Mouse (Mus musculus) intestine, embryonic 16.5 days (tissue): ENCODE results near the gene Per1. TPM values are rescaled to one million over a fixed set of nuclear protein-coding genes. Genes with fewer than 3 reads are reported as not detected.

Experiments used
- ATAC-seq: fragments of 200-750 bp; cut with Nextera tagmentation; 2 replicates; pipeline ENCODE4 v1.8.0; 2017; ENCODE audit warnings: moderate TSS enrichment, moderate library complexity
- H3K27ac ChIP-seq: fragments of 300-500 bp; sonication (generic); 2 replicates; pipeline ENCODE4 v1.5.1; 2014; ENCODE audit warnings: mild to moderate bottlenecking, low read length
- H3K27me3 ChIP-seq: fragments of 300-500 bp; sonication (generic); replicated peaks from 2 replicates; pipeline ENCODE4 v1.6.1; 2014; ENCODE audit warnings: low read length, control low read depth, mixed read lengths; ENCODE audit not compliant: control insufficient read depth, insufficient read depth
- H3K36me3 ChIP-seq: fragments of 300-500 bp; sonication (generic); 2 replicates; pipeline ENCODE4 v1.6.1; 2014; ENCODE audit warnings: low read length, control low read depth; ENCODE audit not compliant: control insufficient read depth, insufficient read depth
- H3K4me1 ChIP-seq: fragments of 300-500 bp; sonication (generic); 2 replicates; pipeline ENCODE4 v1.6.1; 2014; ENCODE audit warnings: low read length, control low read depth, mixed read lengths; ENCODE audit not compliant: control insufficient read depth, insufficient read depth
- H3K4me2 ChIP-seq: fragments of 300-500 bp; sonication (generic); 2 replicates; pipeline ENCODE4 v1.6.1; 2014; ENCODE audit warnings: low read depth, low read length, control low read depth
- H3K4me3 ChIP-seq: fragments of 300-500 bp; sonication (generic); 2 replicates; pipeline ENCODE4 v1.5.1; 2014; ENCODE audit warnings: mild to moderate bottlenecking, low read length
- H3K9ac ChIP-seq: fragments of 300-500 bp; sonication (generic); 2 replicates; pipeline ENCODE4 v1.6.1; 2014; ENCODE audit warnings: low read depth, low read length
- H3K9me3 ChIP-seq: fragments of 300-500 bp; sonication (generic); 2 replicates; pipeline ENCODE4 v1.6.1; 2016; ENCODE audit warnings: low read length, control low read depth; ENCODE audit not compliant: control insufficient read depth
- WGBS: fragments of 180-500 bp; shearing (Covaris S2); extraction: QIAGEN DNeasy Blood & Tissue Kit; methylation state at CpG from one replicate; pipeline ENCODE4 v1.1.7; 2014; 5-methylcytosine and 5-hydroxymethylcytosine counted together
- polyA plus RNA-seq: library from polyadenylated mRNA; unstranded; fragments of >200 nt; fragmentation: Nextera tagmentation; extraction: Ambion mirVana; gene quantifications from 2 replicates; pipeline ENCODE4 v1.2.1, GENCODE M21; 2015

Gene Per1
- polyA plus RNA-seq, 1 experiment from 2014 or later, result 13.6 TPM

DNA sequence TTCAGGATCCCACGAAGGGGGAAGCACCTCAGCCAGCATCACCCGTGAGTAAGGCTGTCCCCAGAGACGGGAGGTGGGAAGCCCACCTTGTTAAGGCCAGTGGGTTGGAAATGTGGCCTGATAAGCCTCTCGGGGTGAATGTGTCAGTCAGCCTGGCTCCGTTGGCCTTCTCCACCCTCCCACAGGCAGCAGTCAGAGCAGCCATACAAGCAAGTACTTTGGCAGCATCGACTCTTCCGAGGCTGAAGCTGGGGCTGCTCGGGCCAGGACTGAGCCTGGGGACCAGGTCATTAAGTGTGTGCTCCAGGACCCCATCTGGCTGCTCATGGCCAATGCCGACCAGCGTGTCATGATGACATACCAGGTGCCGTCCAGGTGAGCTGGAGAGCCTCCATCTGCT lies 12.7 kb downstream of the Per1 start:
- no peak for ATAC-seq
- H3K4me1 ChIP-seq, result peaks cover 8% of the 10 kb centered on the region
- peaks cover 53% of the 10 kb centered on the region for H3K36me3 ChIP-seq
- H3K9me3 ChIP-seq, result no peaks in the 10 kb centered on the region
- H3K4me3 ChIP-seq, result no peak overlapping the region
- H3K4me2 ChIP-seq, result no peak overlapping the region
- no peak overlapping the region for H3K9ac ChIP-seq
- no peaks in the 10 kb centered on the region for H3K27me3 ChIP-seq
- H3K27ac ChIP-seq, result no peak overlapping the region
- WGBS, result 89% methylated on average over 11 of the region's 11 CpGs

DNA sequence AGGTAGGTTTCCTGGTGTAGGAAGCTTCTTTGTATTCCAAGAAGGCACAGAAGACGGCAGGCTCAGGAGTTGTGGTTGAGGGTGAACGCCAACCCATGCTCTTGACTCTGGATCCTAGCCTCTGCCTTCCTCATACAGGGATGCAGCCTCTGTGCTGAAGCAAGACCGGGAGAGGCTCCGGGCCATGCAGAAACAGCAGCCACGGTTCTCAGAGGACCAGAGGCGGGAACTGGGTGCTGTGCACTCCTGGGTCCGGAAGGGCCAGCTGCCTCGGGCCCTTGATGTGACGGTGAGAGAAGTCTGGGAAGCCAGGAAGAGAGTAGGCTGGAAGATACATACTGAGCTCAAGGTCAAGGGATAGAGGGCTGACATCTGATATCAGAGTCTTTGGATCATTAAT lies 13.2 kb downstream of the Per1 start:
- peaks cover 8% of the 10 kb centered on the region for H3K4me1 ChIP-seq
- H3K9ac ChIP-seq, result no peak overlapping the region
- H3K36me3 ChIP-seq, result peaks cover 48% of the 10 kb centered on the region
- no peak for ATAC-seq
- no peaks in the 10 kb centered on the region for H3K9me3 ChIP-seq
- H3K4me3 ChIP-seq, result no peak overlapping the region
- H3K4me2 ChIP-seq, result no peak overlapping the region
- H3K27ac ChIP-seq, result no peak overlapping the region
- no peaks in the 10 kb centered on the region for H3K27me3 ChIP-seq
- WGBS, result 91% methylated on average over 9 of the region's 9 CpGs

DNA sequence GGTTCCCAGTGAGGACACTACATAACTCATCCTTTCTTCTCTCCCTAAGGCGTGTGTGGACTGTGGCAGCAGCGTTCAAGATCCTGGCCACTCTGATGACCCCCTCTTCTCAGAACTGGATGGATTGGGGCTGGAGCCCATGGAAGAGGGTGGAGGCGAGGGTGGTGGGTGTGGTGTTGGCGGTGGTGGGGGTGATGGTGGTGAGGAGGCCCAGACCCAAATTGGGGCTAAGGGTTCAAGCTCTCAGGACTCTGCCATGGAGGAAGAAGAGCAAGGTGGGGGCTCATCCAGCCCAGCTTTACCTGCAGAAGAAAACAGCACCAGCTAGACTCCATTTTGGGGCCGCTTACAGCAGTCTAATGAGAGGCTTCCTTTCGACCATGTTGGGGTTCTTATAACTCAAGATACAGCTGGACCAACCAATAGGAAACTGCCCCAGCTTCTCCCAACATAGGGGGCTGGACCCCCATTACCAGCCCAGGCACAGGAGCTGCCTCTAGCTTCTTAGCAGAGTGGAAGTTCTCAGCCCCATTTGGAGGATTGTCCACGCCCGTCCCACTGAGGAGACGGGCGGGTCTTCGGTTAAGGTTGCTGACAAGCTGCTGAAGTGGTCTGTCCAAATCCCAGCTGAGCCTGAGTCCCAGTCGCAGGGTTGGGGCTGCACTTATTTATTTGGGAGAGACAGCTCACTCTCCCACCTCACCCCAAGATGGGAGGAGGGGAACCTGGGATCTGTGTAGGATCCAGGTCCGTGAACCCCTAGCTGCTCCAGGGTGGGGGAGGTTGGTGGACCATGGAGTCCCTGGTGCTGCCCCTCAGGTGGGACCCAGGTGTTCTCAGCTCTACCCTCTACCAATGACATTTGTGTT lies 14.2 kb downstream of the Per1 start:
- peaks cover 39% of the 10 kb centered on the region for H3K36me3 ChIP-seq

DNA sequence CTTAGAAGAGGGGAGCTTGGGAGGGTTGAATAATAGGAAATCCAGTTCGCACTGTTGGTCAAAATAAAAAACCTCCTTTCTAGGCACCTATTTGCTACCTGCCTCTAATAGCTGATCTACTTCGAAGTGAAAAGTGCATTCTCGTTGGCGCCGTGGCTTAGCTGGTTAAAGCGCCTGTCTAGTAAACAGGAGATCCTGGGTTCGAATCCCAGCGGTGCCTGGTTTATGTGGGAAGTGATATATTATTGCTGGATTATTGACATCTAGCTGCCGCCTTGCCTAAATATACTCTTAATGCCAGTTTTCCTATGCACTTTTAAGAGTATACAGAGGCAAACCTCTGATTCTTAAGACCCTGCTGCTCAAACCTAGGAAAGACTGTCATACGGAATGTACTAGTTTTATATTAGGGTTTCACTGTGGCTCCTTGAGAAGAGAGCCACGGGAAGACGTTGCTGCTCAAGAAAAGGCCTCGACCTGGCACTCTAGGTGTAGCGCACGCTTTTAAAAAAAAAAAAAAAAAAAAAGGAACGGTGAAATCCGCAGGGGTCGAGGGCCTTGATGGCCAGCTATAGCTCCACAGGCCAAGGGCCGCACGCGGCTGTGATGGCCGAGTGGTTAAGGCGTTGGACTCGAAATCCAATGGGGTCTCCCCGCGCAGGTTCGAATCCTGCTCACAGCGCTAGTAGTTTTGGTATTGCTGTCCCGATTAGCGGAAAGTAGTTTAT lies 15.5 kb downstream of the Per1 start:
- Histone ChIP-seq H3K36me3 (peaks cover 27% of the 10 kb centered on the region), H3K9ac (peak overlapping the region; percentile 52; the same call in 1 of the 2 replicates), H3K9me3 (no peaks in the 10 kb centered on the region), H3K4me2 (peak overlapping the region; percentile 70), H3K27ac (0 out of 2 replicates have a peak overlapping the region, but pooled peaks have one; percentile 46), H3K27me3 (no peaks in the 10 kb centered on the region), H3K4me3 (peak overlapping the region; percentile 55), H3K4me1 (peaks cover 8% of the 10 kb centered on the region)
- peak; percentile 74 for ATAC-seq
- 2% methylated on average over 30 of the region's 30 CpGs for WGBS

More for the DNA sequence above, 14.2 kb downstream of the Per1 start:
- Histone ChIP-seq H3K27ac (no peak overlapping the region), H3K27me3 (no peaks in the 10 kb centered on the region), H3K9me3 (no peaks in the 10 kb centered on the region), H3K4me3 (no peak overlapping the region), H3K4me1 (peaks cover 8% of the 10 kb centered on the region), H3K9ac (peak overlapping the region; percentile 7; the same call in 1 of the 2 replicates), H3K4me2 (no peak overlapping the region)
- WGBS, result 86% methylated on average over 13 of the region's 13 CpGs
- no peak for ATAC-seq

DNA sequence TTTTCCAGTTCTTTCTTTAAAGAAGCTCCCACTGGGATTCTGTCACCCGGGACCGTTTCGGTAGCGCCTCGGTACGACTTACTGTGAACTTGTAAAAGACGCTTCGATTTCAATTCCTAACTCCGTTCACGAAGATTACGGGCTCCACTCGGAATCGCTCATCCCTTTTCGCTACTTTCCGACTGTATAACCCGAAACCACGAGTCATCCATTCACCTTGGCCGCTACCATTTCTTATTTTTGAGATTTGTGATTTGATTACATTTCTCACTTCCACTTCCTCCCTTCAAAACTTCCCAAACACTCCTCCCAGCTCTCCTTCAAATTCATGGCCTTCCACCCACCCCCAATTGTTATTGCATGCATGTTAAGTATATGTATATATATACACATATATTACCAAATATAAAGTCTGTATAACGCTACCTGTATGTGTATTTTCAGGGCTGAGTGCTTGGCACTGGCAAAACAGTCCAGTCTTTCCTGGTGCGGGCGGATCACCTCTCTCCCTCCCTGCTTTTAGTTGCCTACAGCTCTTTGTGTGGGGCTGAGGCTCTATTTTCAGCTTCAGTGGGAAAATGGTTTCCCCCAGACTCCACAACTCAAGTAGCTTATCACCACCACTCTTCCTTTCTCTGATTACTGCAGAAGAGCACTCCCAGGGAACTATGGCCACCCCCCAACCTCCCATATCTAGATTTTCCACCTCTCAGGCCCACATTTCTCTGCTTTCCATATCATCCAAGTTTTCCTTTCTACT lies 16.2 kb downstream of the Per1 start:
- Histone ChIP-seq H3K9ac (peak overlapping the region; percentile 52; the same call in 1 of the 2 replicates), H3K27ac (no peak overlapping the region), H3K4me3 (peak overlapping the region; percentile 55), H3K4me2 (peak overlapping the region; percentile 70), H3K36me3 (peaks cover 19% of the 10 kb centered on the region), H3K27me3 (no peaks in the 10 kb centered on the region), H3K9me3 (no peaks in the 10 kb centered on the region), H3K4me1 (peaks cover 8% of the 10 kb centered on the region)
- WGBS, result 7% methylated on average over 21 of the region's 21 CpGs
- peak; percentile 16; the same call in 1 of the 2 replicates for ATAC-seq

DNA sequence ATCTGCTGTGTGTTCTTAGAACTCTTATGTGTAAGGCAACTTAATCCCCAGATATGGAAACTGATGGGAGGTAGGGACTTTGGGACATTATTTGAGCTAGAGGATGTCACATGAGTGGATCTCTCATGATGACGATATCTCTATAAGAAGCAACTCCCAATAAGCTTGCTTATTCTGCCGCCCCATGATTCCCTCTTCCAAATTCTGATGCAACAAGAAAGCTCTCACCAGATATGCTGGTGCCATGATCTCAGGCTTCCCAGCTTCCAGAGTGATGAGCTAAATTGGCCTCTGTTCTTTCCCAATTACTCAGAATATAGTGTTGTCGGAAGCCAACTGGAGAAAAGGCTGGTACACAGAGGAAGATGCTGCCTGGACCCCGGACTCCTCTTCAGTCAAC lies 16.8 kb downstream of the Per1 start:
- peaks cover 10% of the 10 kb centered on the region for H3K4me1 ChIP-seq
- no peak overlapping the region for H3K27ac ChIP-seq
- H3K36me3 ChIP-seq, result peaks cover 15% of the 10 kb centered on the region
- no peaks in the 10 kb centered on the region for H3K9me3 ChIP-seq
- no peak overlapping the region for H3K9ac ChIP-seq
- 65% methylated on average over 4 of the region's 4 CpGs for WGBS
- no peaks in the 10 kb centered on the region for H3K27me3 ChIP-seq
- no peak overlapping the region for H3K4me3 ChIP-seq
- no peak overlapping the region for H3K4me2 ChIP-seq
- ATAC-seq, result no peak

DNA sequence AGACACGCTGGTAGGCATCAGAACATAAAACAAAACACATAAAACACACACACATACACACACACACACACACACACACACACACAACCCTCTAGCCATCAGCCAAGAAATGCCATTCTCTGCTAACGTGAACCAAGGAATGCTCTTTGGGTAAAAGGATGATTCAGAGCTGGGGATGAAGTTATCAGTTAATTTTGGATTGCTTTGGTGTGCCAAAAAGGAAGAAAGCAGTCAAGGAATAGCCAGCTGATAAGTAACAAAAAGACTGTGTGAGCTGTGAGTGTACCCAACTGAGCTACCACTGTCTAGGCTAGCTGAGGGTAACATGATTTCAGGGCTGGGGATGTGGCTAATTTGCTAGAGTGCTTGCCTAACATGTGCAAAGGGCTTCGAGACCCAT lies 19.0 kb downstream of the Per1 start:
- H3K27ac ChIP-seq, result no peak overlapping the region
- no peak overlapping the region for H3K9ac ChIP-seq
- ATAC-seq, result no peak
- no peaks in the 10 kb centered on the region for H3K27me3 ChIP-seq
- H3K4me1 ChIP-seq, result peaks cover 18% of the 10 kb centered on the region
- no peak overlapping the region for H3K4me3 ChIP-seq
- 64% methylated on average over 3 of the region's 3 CpGs for WGBS
- H3K9me3 ChIP-seq, result no peaks in the 10 kb centered on the region
- 0 out of 2 replicates have a peak, but pooled peaks cover under 1% of the 10 kb centered on the region for H3K36me3 ChIP-seq
- no peak overlapping the region for H3K4me2 ChIP-seq

DNA sequence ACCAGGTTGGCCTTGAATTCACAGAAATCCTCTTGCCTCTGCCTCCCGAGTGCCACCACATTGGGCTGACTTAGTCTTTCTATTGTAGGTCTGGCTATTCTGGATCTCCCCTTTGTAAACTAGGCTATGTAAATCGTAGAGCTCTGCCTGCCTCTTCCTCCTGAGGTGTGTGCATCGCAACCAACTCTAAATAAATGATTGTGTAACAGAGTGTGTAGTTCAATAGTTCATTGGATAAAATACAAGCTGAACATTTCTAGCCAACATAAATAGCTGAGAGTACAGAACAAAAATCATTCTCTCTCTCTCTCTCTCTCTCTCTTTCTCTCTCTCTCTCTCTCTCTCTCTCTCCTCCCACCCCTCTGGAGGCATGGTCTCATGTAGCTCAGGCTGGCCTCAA lies 19.6 kb downstream of the Per1 start:
- H3K27ac ChIP-seq, result no peak overlapping the region
- no peaks in the 10 kb centered on the region for H3K27me3 ChIP-seq
- H3K36me3 ChIP-seq, result no peaks in the 10 kb centered on the region
- peaks cover 19% of the 10 kb centered on the region for H3K4me1 ChIP-seq
- no peak for ATAC-seq
- H3K4me2 ChIP-seq, result no peak overlapping the region
- H3K9me3 ChIP-seq, result no peaks in the 10 kb centered on the region
- WGBS, result 84% methylated on average over 3 of the region's 3 CpGs
- H3K9ac ChIP-seq, result no peak overlapping the region
- H3K4me3 ChIP-seq, result no peak overlapping the region

DNA sequence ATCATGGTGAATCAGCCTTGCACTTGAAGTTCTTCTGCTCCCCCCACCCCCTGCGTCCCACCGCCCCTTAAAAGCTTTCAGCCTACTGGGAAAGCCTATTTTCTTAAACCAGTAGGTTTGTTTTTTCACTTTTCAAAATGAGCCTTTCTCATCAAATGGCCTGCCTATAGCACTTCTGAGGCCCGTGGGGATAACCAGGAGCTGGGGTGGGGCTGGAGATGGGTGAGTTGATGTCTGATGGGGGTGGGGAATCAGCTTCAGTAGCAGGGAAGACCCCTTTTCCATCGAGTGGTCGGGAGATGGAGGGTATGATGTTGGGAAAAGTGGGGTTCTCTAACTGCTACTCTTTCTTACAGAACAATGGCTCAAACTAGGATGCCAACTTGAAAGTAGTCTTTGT lies 21.8 kb downstream of the Per1 start:
- Histone ChIP-seq H3K4me3 (no peak overlapping the region), H3K27ac (no peak overlapping the region), H3K27me3 (no peaks in the 10 kb centered on the region), H3K4me1 (peaks cover 30% of the 10 kb centered on the region), H3K9ac (no peak overlapping the region), H3K4me2 (no peak overlapping the region; the same call in 1 of the 2 replicates), H3K36me3 (no peaks in the 10 kb centered on the region), H3K9me3 (no peaks in the 10 kb centered on the region)
- WGBS, result 54% methylated on average over 5 of the region's 5 CpGs
- no peak for ATAC-seq
